Mouse (Mus musculus) forebrain, postnatal 0 days (tissue): ENCODE measurements around the gene Dnmbp. TPM values are rescaled to one million over a fixed set of nuclear protein-coding genes. Genes with fewer than 3 reads are reported as not detected.

Experiments used
- ATAC-seq: fragments of 200-750 bp; cut with Nextera tagmentation; 2 replicates; pipeline ENCODE4 v1.8.0; 2017; ENCODE audit warnings: mild to moderate bottlenecking, moderate library complexity
- DNase-seq: peaks from one replicate; pipeline ENCODE4 v3.0.0-alpha.2; 2015
- H3K27ac ChIP-seq: fragments of 300-500 bp; sonication (generic); 2 replicates; pipeline ENCODE4 v1.5.1; 2014; ENCODE audit warnings: low read depth, mild to moderate bottlenecking, antibody characterized with exemption, low read length, moderate library complexity, mixed read lengths
- H3K27me3 ChIP-seq: fragments of 300-500 bp; sonication (generic); 2 replicates; pipeline ENCODE4 v1.6.1; 2014; ENCODE audit warnings: mild to moderate bottlenecking, low read length, mixed read lengths; ENCODE audit not compliant: insufficient read depth
- H3K36me3 ChIP-seq: fragments of 300-500 bp; sonication (generic); 2 replicates; pipeline ENCODE4 v1.6.1; 2014; ENCODE audit warnings: mild to moderate bottlenecking, moderate library complexity; ENCODE audit not compliant: insufficient read depth
- H3K4me1 ChIP-seq: fragments of 300-500 bp; sonication (generic); 2 replicates; pipeline ENCODE4 v1.6.1; 2014; ENCODE audit warnings: antibody characterized with exemption; ENCODE audit not compliant: insufficient read depth
- H3K4me2 ChIP-seq: fragments of 300-500 bp; sonication (generic); 2 replicates; pipeline ENCODE4 v1.6.1; 2014; ENCODE audit warnings: low read depth, mild to moderate bottlenecking, moderate library complexity
- H3K4me3 ChIP-seq: fragments of 300-500 bp; sonication (generic); 2 replicates; pipeline ENCODE4 v1.5.1; 2014; ENCODE audit warnings: low read depth, low read length, mixed read lengths
- H3K9ac ChIP-seq: fragments of 300-500 bp; sonication (generic); 2 replicates; pipeline ENCODE4 v1.6.1; 2014; ENCODE audit warnings: mild to moderate bottlenecking
- H3K9me3 ChIP-seq: fragments of 300-500 bp; sonication (generic); 2 replicates; pipeline ENCODE4 v1.6.1; 2016; ENCODE audit warnings: low read length
- CTCF ChIP-seq: sonication (generic); IDR thresholded peaks from 2 replicates; pipeline ENCODE4 v1.5.1; 2016; ENCODE audit warnings: antibody characterized with exemption, control low read depth, low read depth
- WGBS: fragments of 180-500 bp; shearing (Covaris S2); extraction: QIAGEN DNeasy Blood & Tissue Kit; methylation state at CpG from one replicate; pipeline ENCODE4 v1.1.7; 2014; 5-methylcytosine and 5-hydroxymethylcytosine counted together
- polyA plus RNA-seq: library from polyadenylated mRNA; unstranded; fragments of >200 nt; fragmentation: Nextera tagmentation; extraction: Ambion mirVana; gene quantifications from 2 replicates; pipeline ENCODE4 v1.2.1, GENCODE M21; 2015
- total RNA-seq: library from RNA; depleted of rRNA; stranded (reverse); fragments of >200 nt; gene quantifications from 2 replicates; pipeline ENCODE4 v1.2.3, GENCODE M21; 2014; rRNA removed

Dnmbp gene
- total RNA-seq = 8.2 and 12.7 TPM in 2 replicates
- polyA plus RNA-seq = 3.3 and 5.2 TPM in 2 replicates

- 8% methylated on average over 87 of the region's 94 CpGs for WGBS
Measured at GRCm38 (mm10) chr19:43939769-43940689, at the start of gene Dnmbp. Gene Dnmbp, minus strand, starts transcription at chr19:43940191.

GRCm38 (mm10) chr19:43986069-43986794, 46.2 kb upstream of the Dnmbp start, which contains the start of gene Cpn1:
Gene Cpn1, minus strand, starts transcription at chr19:43986556.
- H3K9me3 ChIP-seq = no peaks in the 10 kb centered on the region
- WGBS = 16% methylated on average over 30 of the region's 30 CpGs
- H3K4me3 ChIP-seq = 0 out of 2 replicates have a peak within 1 kb of the TSS, but pooled peaks have one; percentile 3
- H3K27me3 ChIP-seq = no peaks in the 10 kb centered on the region
- no peaks in the 10 kb centered on the region for H3K4me1 ChIP-seq
- no peak for TF ChIP-seq CTCF
- H3K9ac ChIP-seq = no peak within 1 kb of the TSS
- ATAC-seq = no peak
- peak within 1 kb of the TSS; percentile 32 for H3K4me2 ChIP-seq
- DNase-seq = no peak
- no peaks in the 10 kb centered on the region for H3K36me3 ChIP-seq
- no peak within 1 kb of the TSS for H3K27ac ChIP-seq

More at GRCm38 (mm10) chr19:43939769-43940689, at the start of gene Dnmbp:
- Histone ChIP-seq H3K36me3 (no peaks in the 10 kb centered on the region), H3K4me1 (no peaks in the 10 kb centered on the region), H3K27me3 (no peaks in the 10 kb centered on the region), H3K9ac (peak within 1 kb of the TSS; percentile 75), H3K9me3 (no peaks in the 10 kb centered on the region), H3K4me3 (peak within 1 kb of the TSS; percentile 80), H3K4me2 (peak within 1 kb of the TSS; percentile 76), H3K27ac (no peak within 1 kb of the TSS)
- peak; percentile 79 for TF ChIP-seq CTCF
- DNase-seq (peak; percentile 83), ATAC-seq (peak; percentile 91)

GRCm38 (mm10) chr19:43981992-43982391, 42.0 kb upstream of the Dnmbp start:
- Histone ChIP-seq H3K27me3 (no peaks in the 10 kb centered on the region), H3K4me3 (no peak overlapping the region), H3K36me3 (no peaks in the 10 kb centered on the region), H3K9ac (no peak overlapping the region), H3K27ac (no peak overlapping the region), H3K4me1 (no peaks in the 10 kb centered on the region), H3K9me3 (no peaks in the 10 kb centered on the region), H3K4me2 (no peak overlapping the region)
- TF ChIP-seq CTCF = no peak
- DNase-seq (no peak), ATAC-seq (no peak)
- 96% methylated on average over 5 of the region's 5 CpGs for WGBS

GRCm38 (mm10) chr19:43980711-43981110, 40.7 kb upstream of the Dnmbp start:
- no peak overlapping the region for H3K27ac ChIP-seq
- no peak for TF ChIP-seq CTCF
- H3K4me1 ChIP-seq = no peaks in the 10 kb centered on the region
- WGBS = 96% methylated on average over 17 of the region's 17 CpGs
- ATAC-seq (no peak), DNase-seq (no peak)
- H3K4me3 ChIP-seq = no peak overlapping the region
- H3K36me3 ChIP-seq = no peaks in the 10 kb centered on the region
- no peaks in the 10 kb centered on the region for H3K27me3 ChIP-seq
- no peak overlapping the region for H3K4me2 ChIP-seq
- H3K9me3 ChIP-seq = no peaks in the 10 kb centered on the region
- no peak overlapping the region for H3K9ac ChIP-seq

GRCm38 (mm10) chr19:43977799-43978198, 37.8 kb upstream of the Dnmbp start:
- 84% methylated on average over 3 of the region's 3 CpGs for WGBS
- TF ChIP-seq CTCF = no peak
- no peak overlapping the region for H3K27ac ChIP-seq
- no peak overlapping the region for H3K4me2 ChIP-seq
- DNase-seq (no peak), ATAC-seq (no peak)
- no peaks in the 10 kb centered on the region for H3K9me3 ChIP-seq
- H3K27me3 ChIP-seq = no peaks in the 10 kb centered on the region
- H3K36me3 ChIP-seq = no peaks in the 10 kb centered on the region
- no peaks in the 10 kb centered on the region for H3K4me1 ChIP-seq
- H3K4me3 ChIP-seq = no peak overlapping the region
- no peak overlapping the region for H3K9ac ChIP-seq

- H3K4me3 ChIP-seq = no peak overlapping the region
- no peaks in the 10 kb centered on the region for H3K4me1 ChIP-seq
- H3K9me3 ChIP-seq = no peaks in the 10 kb centered on the region
- no peak overlapping the region for H3K9ac ChIP-seq
- no peak overlapping the region for H3K27ac ChIP-seq
- ATAC-seq = no peak
- no peaks in the 10 kb centered on the region for H3K36me3 ChIP-seq
- H3K27me3 ChIP-seq = no peaks in the 10 kb centered on the region
- TF ChIP-seq CTCF = no peak
- H3K4me2 ChIP-seq = no peak overlapping the region
- WGBS = 83% methylated on average over 6 of the region's 6 CpGs
- no peak for DNase-seq
Measured at GRCm38 (mm10) chr19:43976661-43977060, 36.7 kb upstream of the Dnmbp start.
